Mouse (Mus musculus) midbrain, embryonic 11.5 days (tissue): ENCODE measurements around the gene Otub2. TPM values are rescaled to one million over a fixed set of nuclear protein-coding genes. Genes with fewer than 3 reads are reported as not detected.

Experiments used
- ATAC-seq: fragments of 200-750 bp; cut with Nextera tagmentation; 2 replicates; pipeline ENCODE4 v1.8.0; 2017; ENCODE audit warnings: moderate TSS enrichment, moderate library complexity; ENCODE audit not compliant: low FRiP score
- DNase-seq: peaks from one replicate; pipeline ENCODE4 v3.0.0; 2015; ENCODE audit warnings: low spot score; ENCODE audit errors: missing footprints
- H3K27ac ChIP-seq: fragments of 300-500 bp; sonication (generic); 2 replicates; pipeline ENCODE4 v1.5.1; 2014; ENCODE audit warnings: low read depth, low read length
- H3K27me3 ChIP-seq: fragments of 300-500 bp; sonication (generic); 2 replicates; pipeline ENCODE4 v1.6.1; 2014; ENCODE audit warnings: mild to moderate bottlenecking, low read length, moderate library complexity, mixed read lengths; ENCODE audit not compliant: control insufficient read depth, insufficient read depth
- H3K36me3 ChIP-seq: fragments of 300-500 bp; sonication (generic); 2 replicates; pipeline ENCODE4 v1.6.1; 2014; ENCODE audit warnings: mild to moderate bottlenecking, low read length, moderate library complexity, mixed read lengths; ENCODE audit not compliant: control insufficient read depth, insufficient read depth
- H3K4me1 ChIP-seq: fragments of 300-500 bp; sonication (generic); 2 replicates; pipeline ENCODE4 v1.6.1; 2014; ENCODE audit warnings: low read length; ENCODE audit not compliant: control insufficient read depth, insufficient read depth
- H3K4me2 ChIP-seq: fragments of 300-500 bp; sonication (generic); 2 replicates; pipeline ENCODE4 v1.6.1; 2014; ENCODE audit warnings: mild to moderate bottlenecking, moderate library complexity
- H3K4me3 ChIP-seq: fragments of 300-500 bp; sonication (generic); 2 replicates; pipeline ENCODE4 v1.5.1; 2014; ENCODE audit warnings: low read depth, low read length
- H3K9ac ChIP-seq: fragments of 300-500 bp; sonication (generic); 2 replicates; pipeline ENCODE4 v1.6.1; 2014; ENCODE audit warnings: low read length
- H3K9me3 ChIP-seq: fragments of 300-500 bp; sonication (generic); 2 replicates; pipeline ENCODE4 v1.6.1; 2016; ENCODE audit warnings: low read length; ENCODE audit not compliant: control insufficient read depth
- WGBS: fragments of 180-500 bp; shearing (Covaris S2); extraction: QIAGEN DNeasy Blood & Tissue Kit; methylation state at CpG from one replicate; pipeline ENCODE4 v1.1.7; 2014; 5-methylcytosine and 5-hydroxymethylcytosine counted together
- polyA plus RNA-seq: library from polyadenylated mRNA; unstranded; fragments of >200 nt; fragmentation: Nextera tagmentation; extraction: Ambion mirVana; gene quantifications from 2 replicates; pipeline ENCODE4 v1.2.1, GENCODE M21; 2014

The Otub2 gene
- polyA plus RNA-seq, 1 experiment from 2014 or later = 13.9 TPM

DNA sequence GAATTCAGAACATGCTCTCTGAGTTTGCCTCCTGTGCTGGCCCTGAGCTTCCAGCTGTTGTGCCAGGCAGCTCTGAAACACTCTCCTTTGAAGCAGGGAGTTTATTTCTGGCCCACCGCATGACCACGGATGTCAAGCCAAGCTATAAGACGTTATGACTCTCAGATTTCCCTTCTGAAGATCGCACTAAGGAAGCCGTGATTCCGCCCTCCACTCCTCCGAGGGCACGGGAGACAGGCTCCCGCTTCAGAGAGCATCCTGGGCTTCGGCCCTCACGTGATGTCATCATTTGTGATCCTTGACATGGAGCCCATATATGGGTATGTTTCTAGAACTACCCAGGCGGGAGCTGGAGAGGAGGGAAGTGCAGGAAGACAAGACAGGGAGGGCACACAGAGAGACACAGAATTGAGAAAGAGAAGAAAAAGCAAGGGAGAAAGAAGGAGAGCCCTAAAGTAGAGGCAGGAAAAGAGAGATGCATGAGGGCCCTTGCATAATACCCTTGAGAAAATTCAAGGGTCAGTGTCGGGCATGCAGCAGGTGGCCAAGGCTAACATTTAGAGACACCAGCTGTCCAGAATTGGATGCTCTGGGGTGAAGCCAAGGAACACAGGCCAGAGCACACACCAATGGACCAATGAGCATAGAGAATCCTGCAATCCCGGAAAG, 32.6 kb upstream of the Otub2 start, which contains the start of gene Asb2:
Gene Asb2, minus strand, starts transcription at position 256 of the 669 bp plus-strand sequence.
- Histone ChIP-seq H3K4me2 (no peak within 1 kb of the TSS), H3K27ac (no peak within 1 kb of the TSS), H3K36me3 (no peaks in the 10 kb centered on the region), H3K4me1 (no peaks in the 10 kb centered on the region), H3K9ac (no peak within 1 kb of the TSS), H3K27me3 (no peaks in the 10 kb centered on the region), H3K4me3 (no peak within 1 kb of the TSS), H3K9me3 (no peaks in the 10 kb centered on the region)
- peak; percentile 53 for DNase-seq
- no peak for ATAC-seq
- 74% methylated on average over 14 of the region's 14 CpGs for WGBS

GRCm38 (mm10) chr12:103356415-103356748, 32.1 kb upstream of the Otub2 start:
- no peaks in the 10 kb centered on the region for H3K9me3 ChIP-seq
- no peak overlapping the region for H3K9ac ChIP-seq
- 92% methylated on average over 4 of the region's 4 CpGs for WGBS
- no peaks in the 10 kb centered on the region for H3K27me3 ChIP-seq
- H3K4me1 ChIP-seq = no peaks in the 10 kb centered on the region
- DNase-seq (peak; percentile 56), ATAC-seq (no peak)
- no peak overlapping the region for H3K27ac ChIP-seq
- H3K4me3 ChIP-seq = no peak overlapping the region
- H3K4me2 ChIP-seq = no peak overlapping the region
- H3K36me3 ChIP-seq = no peaks in the 10 kb centered on the region

DNA sequence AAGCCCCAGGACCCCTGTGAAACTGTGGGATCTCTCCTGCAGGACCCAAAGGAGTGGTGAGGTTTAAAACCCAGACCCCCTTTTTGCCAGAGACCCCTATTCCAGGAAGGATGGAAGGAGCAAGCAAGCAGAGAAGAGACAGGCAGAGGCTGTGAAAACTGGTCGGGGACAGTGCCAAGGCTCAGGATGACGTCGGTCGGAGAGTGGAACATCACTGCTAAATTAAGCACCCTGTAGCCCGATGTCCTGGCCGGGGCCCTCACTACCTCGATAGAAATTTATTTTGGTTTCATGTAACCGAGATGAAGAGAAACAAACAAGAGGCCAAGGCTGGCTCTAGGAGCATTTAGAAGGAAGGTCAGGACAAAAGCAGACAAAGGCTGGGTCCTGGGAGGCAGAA, 30.3 kb upstream of the Otub2 start:
- 72% methylated on average over 8 of the region's 8 CpGs for WGBS
- H3K9me3 ChIP-seq = no peaks in the 10 kb centered on the region
- no peak overlapping the region for H3K4me3 ChIP-seq
- no peak overlapping the region for H3K4me2 ChIP-seq
- no peaks in the 10 kb centered on the region for H3K36me3 ChIP-seq
- H3K27me3 ChIP-seq = no peaks in the 10 kb centered on the region
- no peaks in the 10 kb centered on the region for H3K4me1 ChIP-seq
- no peak overlapping the region for H3K27ac ChIP-seq
- H3K9ac ChIP-seq = no peak overlapping the region
- DNase-seq = peak; percentile 10
- no peak for ATAC-seq

DNA sequence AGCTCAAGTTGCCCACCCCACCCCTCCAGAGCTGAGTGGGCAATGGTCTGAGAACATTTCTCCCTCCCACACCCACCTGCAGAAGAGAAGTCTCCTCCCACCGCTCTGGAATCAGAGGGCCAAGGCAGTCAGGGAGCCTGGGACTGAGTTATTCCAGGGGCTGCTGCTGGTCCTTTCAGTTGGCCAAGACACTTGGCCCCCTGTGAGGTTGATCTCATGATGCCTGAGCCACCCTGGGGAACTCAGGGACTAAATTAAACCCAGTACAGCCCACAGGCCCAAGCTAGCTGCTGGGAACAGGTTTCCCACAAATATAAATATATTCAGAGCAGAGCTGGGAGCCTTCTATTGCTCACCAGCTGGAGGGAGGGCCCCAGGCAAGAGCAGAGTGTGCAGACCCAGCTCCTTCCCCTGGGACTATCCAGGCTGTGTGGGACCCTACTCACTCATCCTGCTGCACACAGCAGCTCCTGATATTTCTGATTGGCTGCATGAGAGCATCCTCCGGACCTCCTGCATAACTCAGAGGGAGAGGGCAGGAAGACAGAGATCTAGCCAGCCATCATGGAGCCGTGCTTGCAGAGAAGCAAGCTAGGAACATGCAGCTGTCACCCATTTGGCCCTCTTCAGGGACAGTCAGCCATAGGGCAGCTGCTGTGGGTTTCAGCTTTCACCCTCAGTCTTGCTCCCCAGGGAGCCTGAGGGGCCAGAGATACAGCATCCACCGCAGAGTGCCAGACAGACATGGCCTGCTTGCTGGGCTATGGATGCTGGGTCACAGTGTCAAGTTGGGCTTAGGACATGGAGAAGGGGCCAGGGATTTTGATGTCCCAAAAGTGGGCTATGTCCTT, 29.3 kb upstream of the Otub2 start:
- ATAC-seq (no peak), DNase-seq (peak; percentile 76)
- no peak overlapping the region for H3K4me2 ChIP-seq
- no peak overlapping the region for H3K4me3 ChIP-seq
- no peaks in the 10 kb centered on the region for H3K36me3 ChIP-seq
- no peaks in the 10 kb centered on the region for H3K4me1 ChIP-seq
- H3K27ac ChIP-seq = no peak overlapping the region
- H3K9ac ChIP-seq = no peak overlapping the region
- no peaks in the 10 kb centered on the region for H3K9me3 ChIP-seq
- no peaks in the 10 kb centered on the region for H3K27me3 ChIP-seq
- 68% methylated on average over 4 of the region's 4 CpGs for WGBS

DNA sequence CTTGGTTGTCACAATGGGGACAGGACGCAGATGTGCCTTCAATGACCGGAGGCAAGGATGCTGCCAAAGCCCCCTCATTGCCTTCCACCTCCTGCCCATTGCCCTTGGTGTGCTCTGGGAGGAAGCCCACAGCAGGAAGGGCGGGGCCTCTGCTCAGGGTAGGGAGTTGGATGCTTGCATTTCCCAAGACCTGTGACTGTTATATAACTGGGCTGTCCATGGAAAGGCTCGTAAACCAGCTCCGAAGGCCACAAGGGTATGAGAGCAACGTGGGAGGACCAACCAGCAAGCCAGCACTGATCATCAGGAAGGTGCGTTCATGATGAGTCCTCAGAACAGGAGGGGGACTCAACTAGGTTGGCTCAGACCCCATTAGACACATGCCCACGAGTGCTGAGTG, 27.7 kb upstream of the Otub2 start:
- ATAC-seq (no peak), DNase-seq (no peak)
- Histone ChIP-seq H3K9me3 (no peaks in the 10 kb centered on the region), H3K4me1 (no peaks in the 10 kb centered on the region), H3K36me3 (no peaks in the 10 kb centered on the region), H3K4me2 (no peak overlapping the region), H3K27me3 (no peaks in the 10 kb centered on the region), H3K9ac (no peak overlapping the region), H3K27ac (no peak overlapping the region), H3K4me3 (no peak overlapping the region)
- 89% methylated on average over 8 of the region's 8 CpGs for WGBS

DNA sequence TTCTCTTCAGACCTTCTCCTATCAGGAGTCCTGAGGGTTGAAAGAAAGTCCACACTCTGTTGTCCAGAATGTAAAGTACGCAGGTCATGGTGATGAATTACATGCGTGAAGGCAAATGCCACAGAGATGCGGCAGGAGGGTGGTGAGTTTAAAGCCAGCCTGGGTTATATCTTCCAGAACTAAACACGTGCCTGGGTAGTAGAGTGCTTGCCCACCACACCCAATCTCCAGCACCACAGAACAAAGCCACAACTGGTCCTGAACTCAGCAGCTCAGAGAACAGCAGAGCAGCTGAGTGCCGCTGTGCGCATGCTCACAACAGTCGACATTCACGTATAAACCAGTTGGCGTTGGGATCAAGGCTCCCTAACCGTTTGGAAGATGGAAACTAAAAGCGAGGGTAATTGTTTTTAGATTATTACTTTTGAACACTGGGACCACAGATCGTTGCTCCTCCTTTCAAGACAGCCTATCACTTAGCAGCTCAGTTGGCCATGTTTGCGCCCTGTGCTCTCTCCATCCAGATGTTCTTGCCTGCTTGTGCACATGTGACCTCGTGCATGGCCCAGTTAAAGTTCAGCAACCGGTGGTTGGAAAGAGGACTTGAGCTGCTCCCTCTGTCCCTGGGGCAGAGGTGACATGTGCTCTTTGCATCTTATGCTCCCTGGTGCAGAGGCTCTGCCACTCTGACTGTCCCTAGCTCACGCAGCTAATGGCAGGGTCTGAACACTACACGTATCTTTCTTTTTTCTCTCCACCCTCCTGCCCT, 26.8 kb upstream of the Otub2 start:
- ATAC-seq (no peak), DNase-seq (no peak)
- Histone ChIP-seq H3K9me3 (no peaks in the 10 kb centered on the region), H3K4me2 (no peak overlapping the region), H3K36me3 (no peaks in the 10 kb centered on the region), H3K4me1 (no peaks in the 10 kb centered on the region), H3K27ac (no peak overlapping the region), H3K27me3 (no peaks in the 10 kb centered on the region), H3K9ac (no peak overlapping the region), H3K4me3 (no peak overlapping the region)
- WGBS = 90% methylated on average over 17 of the region's 17 CpGs

DNA sequence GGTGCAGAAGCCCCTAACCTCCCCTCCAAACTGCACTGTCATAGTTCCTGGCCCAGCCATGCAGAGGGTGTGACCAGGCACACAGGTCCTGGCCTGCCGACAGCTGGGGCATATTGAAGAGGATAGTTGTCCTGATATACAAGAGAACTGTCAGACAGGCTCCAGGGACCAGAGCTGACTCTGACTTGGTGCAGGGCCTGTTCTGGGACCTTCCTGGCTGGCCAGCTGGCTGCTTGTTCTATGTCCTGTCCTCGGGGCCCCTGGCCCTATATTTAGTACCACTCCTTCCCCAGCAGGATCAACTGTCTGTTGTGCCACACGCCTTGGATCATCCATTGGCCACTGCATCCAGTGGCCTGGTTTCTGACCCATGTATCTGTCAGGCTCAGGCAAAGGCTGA, 26.1 kb upstream of the Otub2 start:
- no peaks in the 10 kb centered on the region for H3K4me1 ChIP-seq
- no peaks in the 10 kb centered on the region for H3K9me3 ChIP-seq
- no peak overlapping the region for H3K4me3 ChIP-seq
- no peaks in the 10 kb centered on the region for H3K36me3 ChIP-seq
- H3K4me2 ChIP-seq = no peak overlapping the region
- ATAC-seq = no peak
- DNase-seq = no peak
- H3K9ac ChIP-seq = no peak overlapping the region
- 73% methylated on average over 3 of the region's 3 CpGs for WGBS
- no peak overlapping the region for H3K27ac ChIP-seq
- H3K27me3 ChIP-seq = no peaks in the 10 kb centered on the region

- ATAC-seq = no peak
- 67% methylated on average over 2 of the region's 2 CpGs for WGBS
- no peak overlapping the region for H3K27ac ChIP-seq
- no peaks in the 10 kb centered on the region for H3K9me3 ChIP-seq
- no peak overlapping the region for H3K4me2 ChIP-seq
- H3K36me3 ChIP-seq = no peaks in the 10 kb centered on the region
- H3K4me3 ChIP-seq = no peak overlapping the region
- no peaks in the 10 kb centered on the region for H3K27me3 ChIP-seq
- no peak for DNase-seq
- H3K4me1 ChIP-seq = no peaks in the 10 kb centered on the region
- no peak overlapping the region for H3K9ac ChIP-seq
Measured at GRCm38 (mm10) chr12:103367171-103367570, 21.3 kb upstream of the Otub2 start.
